Mouse (Mus musculus) CH12.LX (cell line): Measurements from ENCODE around the gene Il1b. TPM values are rescaled to one million over a fixed set of nuclear protein-coding genes. Genes with fewer than 3 reads are reported as not detected.

Source experiments
- DNase-seq: peaks from one replicate; pipeline ENCODE4 v3.0.0-alpha.2; 2013; ENCODE audit errors: extremely low read depth
- H3K27ac ChIP-seq: 2 replicates; pipeline ENCODE4 v1.5.1; 2012; ENCODE audit warnings: low read depth, mild to moderate bottlenecking, control low read depth, moderate library complexity; ENCODE audit not compliant: insufficient read depth
- H3K27me3 ChIP-seq: replicated peaks from 2 replicates; pipeline ENCODE3; 2012; ENCODE audit warnings: inconsistent platforms
- H3K36me3 ChIP-seq, 2 experiments: replicated peaks in 1 of 2; 2 replicates each; pipeline versions ENCODE3 to v1.6.1; 2012; ENCODE audit warnings: inconsistent platforms in 1 of 2, low read length in 1 of 2, mild to moderate bottlenecking in 1 of 2, mixed read lengths in 1 of 2, moderate library complexity in 1 of 2; ENCODE audit not compliant: control insufficient read depth in 1 of 2, insufficient read depth in 1 of 2
- H3K4me1 ChIP-seq, 2 experiments: 2 replicates each; pipeline ENCODE4 v1.6.1; 2012; ENCODE audit warnings: inconsistent platforms in 1 of 2, moderate library complexity in 1 of 2; ENCODE audit not compliant: insufficient read depth in 2 of 2, control insufficient read depth in 1 of 2
- H3K4me2 ChIP-seq: 2 replicates; pipeline ENCODE4 v1.6.1; 2012; ENCODE audit warnings: low read depth, mild to moderate bottlenecking, control low read depth; ENCODE audit not compliant: poor library complexity, insufficient read depth, severe bottlenecking
- H3K4me3 ChIP-seq, 3 experiments: fragments of 150-350 bp in 1 of 3; sonication (generic) in 1 of 3; replicated peaks in 1 of 3; 2 replicates each; pipeline versions ENCODE3 to v1.5.1; 2011 to 2012; ENCODE audit warnings: low read depth in 2 of 3, low read length in 2 of 3, mild to moderate bottlenecking in 2 of 3, moderate library complexity in 2 of 3, control low read depth in 1 of 3, improper control_type of control experiment in 1 of 3, inconsistent platforms in 1 of 3, mixed read lengths in 1 of 3; ENCODE audit not compliant: poor library complexity in 1 of 3
- H3K79me2 ChIP-seq: replicated peaks from 2 replicates; pipeline ENCODE4 v1.6.1; 2012; ENCODE audit warnings: mild to moderate bottlenecking, moderate library complexity; ENCODE audit not compliant: control insufficient read depth, poor library complexity, insufficient read depth, severe bottlenecking; ENCODE audit errors: extremely low read depth
- H3K9ac ChIP-seq: 2 replicates; pipeline ENCODE4 v1.6.1; 2012; ENCODE audit warnings: low read depth, mild to moderate bottlenecking, control low read depth, moderate library complexity; ENCODE audit not compliant: insufficient read depth
- H3K9me3 ChIP-seq: replicated peaks from 2 replicates; pipeline ENCODE3; 2012; ENCODE audit warnings: low read length, inconsistent platforms, mixed read lengths
- BHLHE40 ChIP-seq: IDR thresholded peaks from 2 replicates; pipeline ENCODE4 v1.6.1; 2011; ENCODE audit warnings: mild to moderate bottlenecking, low read depth, low read length, improper control_type of control experiment
- CHD1 ChIP-seq: IDR thresholded peaks from 2 replicates; pipeline ENCODE4 v1.6.1; 2012; ENCODE audit warnings: low read depth, low read length, improper control_type of control experiment, inconsistent platforms
- CHD2 ChIP-seq: IDR thresholded peaks from 2 replicates; pipeline ENCODE4 v1.6.1; 2011; ENCODE audit warnings: low read length, improper control_type of control experiment
- CTCF ChIP-seq, 2 experiments: IDR thresholded peaks in 1 of 2; conservative IDR thresholded peaks in 1 of 2; 2 replicates each; pipeline ENCODE4 v1.5.1; 2011 to 2012; ENCODE audit warnings: low read depth in 2 of 2, low read length in 2 of 2, improper control_type of control experiment in 1 of 2, inconsistent platforms in 1 of 2, mild to moderate bottlenecking in 1 of 2, moderate library complexity in 1 of 2
- ELF1 ChIP-seq: IDR thresholded peaks from 2 replicates; pipeline ENCODE4 v1.6.1; 2014; ENCODE audit warnings: low read depth, mild to moderate bottlenecking, inconsistent platforms, low read length, improper control_type of control experiment
- HCFC1 ChIP-seq: IDR thresholded peaks from 2 replicates; pipeline ENCODE4 v1.6.1; 2012; ENCODE audit warnings: low read depth, mild to moderate bottlenecking, inconsistent platforms, low read length, improper control_type of control experiment
- IRF4 ChIP-seq: IDR thresholded peaks from 2 replicates; pipeline ENCODE4 v1.6.1; 2014; ENCODE audit warnings: low read depth, mild to moderate bottlenecking, inconsistent platforms, low read length, improper control_type of control experiment
- MAX ChIP-seq: IDR thresholded peaks from 2 replicates; pipeline ENCODE4 v1.6.1; 2011; ENCODE audit warnings: low read length, improper control_type of control experiment
- MEF2A ChIP-seq: IDR thresholded peaks from 2 replicates; pipeline ENCODE4 v1.6.1; 2014; ENCODE audit warnings: low read depth, mild to moderate bottlenecking, inconsistent platforms, low read length, improper control_type of control experiment, borderline replicate concordance
- PAX5 ChIP-seq: IDR thresholded peaks from 2 replicates; pipeline ENCODE4 v1.6.1; 2012; ENCODE audit warnings: low read length, inconsistent platforms, mixed read lengths
- RAD21 ChIP-seq: IDR thresholded peaks from 2 replicates; pipeline ENCODE4 v1.6.1; 2011; ENCODE audit warnings: low read depth, mild to moderate bottlenecking, low read length, improper control_type of control experiment, moderate library complexity
- RCOR1 ChIP-seq: conservative IDR thresholded peaks from 2 replicates; pipeline ENCODE4 v1.6.1; 2012; ENCODE audit warnings: low read depth, mild to moderate bottlenecking, inconsistent platforms, low read length, improper control_type of control experiment
- SMC3 ChIP-seq: IDR thresholded peaks from 2 replicates; pipeline ENCODE4 v1.6.1; 2011; ENCODE audit warnings: low read depth, low read length, improper control_type of control experiment
- ZC3H11A ChIP-seq: IDR thresholded peaks from 2 replicates; pipeline ENCODE4 v1.6.1; 2012; ENCODE audit warnings: low read depth, mild to moderate bottlenecking, inconsistent platforms, low read length, improper control_type of control experiment
- ZKSCAN1 ChIP-seq: IDR thresholded peaks from 2 replicates; pipeline ENCODE4 v1.6.1; 2012; ENCODE audit warnings: low read depth, inconsistent platforms, low read length, improper control_type of control experiment, borderline replicate concordance
- dilution Hi-C: fragments of 300-500 bp; cut with MboI; formaldehyde crosslinking; loops from 2 replicates; pipeline ENCODE4 v1.14.3; 2020; ENCODE audit warnings: low sequenced_read_pairs; ENCODE audit not compliant: extremely low pct_unique_long_range_greater_than_20kb, extremely low pct_ligation_motif_present
- in situ Hi-C: fragments of 300-500 bp; cut with MboI; formaldehyde crosslinking; loops from 3 replicates; pipeline ENCODE4 v1.14.3; 2019; ENCODE audit warnings: low sequenced_read_pairs, low pct_ligation_motif_present, low pct_unique_long_range_greater_than_20kb, mixed read lengths
- polyA plus RNA-seq: library from polyadenylated mRNA; unstranded; fragments of >175 nt; gene quantifications from 2 replicates; pipeline ENCODE4 v1.2.1, GENCODE M21; 2012; ENCODE audit warnings: low read depth; ENCODE audit not compliant: insufficient read length
- total RNA-seq, 2 experiments: library from RNA; depleted of rRNA; stranded (reverse); fragments of 300-350 nt in 1 of 2; fragments of >200 nt in 1 of 2; gene quantifications; 2 replicates each; pipeline ENCODE4 v1.2.3; 2012 to 2014

Gene Il1b
- total and polyA plus RNA-seq, 3 experiments = 0.23 to 0.44 TPM; not detected in 1

- Histone ChIP-seq H3K36me3 (peaks cover 0 to 1% of the 10 kb centered on the region in 2 experiments), H3K9ac (no peak overlapping the region), H3K27me3 (no peaks in the 10 kb centered on the region), H3K4me3 (no peak overlapping the region), H3K4me2 (no peak overlapping the region), H3K27ac (no peak overlapping the region), H3K4me1 (peaks cover 0 to 7% of the 10 kb centered on the region in 2 experiments; a peak in 1 of 4 replicates)
- dilution Hi-C loops (no loop called here), in situ Hi-C loops (no loop called here)
- peak; percentile 48 for DNase-seq
- TF ChIP-seq CTCF (conservative IDR thresholded peaks at IDR 0.05 in 1 of 2, IDR thresholded peaks at IDR 0.05 in 1 of 2; ENCODE audit: low read depth in 2 of 2, low read length in 2 of 2) = peak; percentile 34 to 77; a peak in 3 of 4 replicates
- no peak for TF ChIP-seq MAX
- peak; percentile 88 for TF ChIP-seq SMC3
- TF ChIP-seq ZC3H11A = 0 out of 2 replicates have a peak, but pooled peaks have one; percentile 2
- no peak for TF ChIP-seq PAX5
- no peak for TF ChIP-seq ELF1
- peak; percentile 60 for TF ChIP-seq RAD21
- TF ChIP-seq ZKSCAN1 = peak; percentile 72
- TF ChIP-seq, all 38 proteins: peak for 5
- Histone ChIP-seq H3K9me3 (no peaks in the 10 kb centered on the region), H3K79me2 (no peaks in the 10 kb centered on the region)
These were observed 22.6 kb upstream of the Il1b start for GRCm38 (mm10) chr2:129393524-129393923.

- peaks cover 5 to 17% of the 10 kb centered on the region in 2 experiments for H3K4me1 ChIP-seq
- no peak overlapping the region for H3K4me2 ChIP-seq
- no peaks in the 10 kb centered on the region for H3K27me3 ChIP-seq
- no peak for TF ChIP-seq IRF4
- no peak for TF ChIP-seq MEF2A
- no peak for TF ChIP-seq CHD2
- no peak for TF ChIP-seq HCFC1
- TF ChIP-seq MAX = no peak
- TF ChIP-seq RCOR1 = no peak
- no peak for TF ChIP-seq BHLHE40
- no peak for TF ChIP-seq CHD1
- TF ChIP-seq, all 38 proteins: peak for 0
- H3K4me3 ChIP-seq = no peak overlapping the region
- no peak for DNase-seq
- H3K27ac ChIP-seq = no peak overlapping the region
- no peaks in the 10 kb centered on the region for H3K36me3 ChIP-seq
- no peak overlapping the region for H3K9ac ChIP-seq
- no peaks in the 10 kb centered on the region for H3K79me2 ChIP-seq
- in situ Hi-C loops = no loop called here
- H3K9me3 ChIP-seq = no peaks in the 10 kb centered on the region
- dilution Hi-C loops = no loop called here
These were observed 19.2 kb upstream of the Il1b start for GRCm38 (mm10) chr2:129390161-129390560.

GRCm38 (mm10) chr2:129389323-129389722, 18.4 kb upstream of the Il1b start:
- in situ Hi-C loops (loop anchor here (5.0 kb wide), 1 partner anchor 77 kb away; no protein-coding TSS in a partner anchor), dilution Hi-C loops (no loop called here)
- Histone ChIP-seq H3K4me2 (no peak overlapping the region), H3K4me3 (no peak overlapping the region), H3K79me2 (no peaks in the 10 kb centered on the region), H3K9me3 (no peaks in the 10 kb centered on the region), H3K9ac (no peak overlapping the region), H3K27me3 (no peaks in the 10 kb centered on the region), H3K4me1 (peaks cover 13 to 25% of the 10 kb centered on the region in 2 experiments), H3K27ac (no peak overlapping the region), H3K36me3 (no peaks in the 10 kb centered on the region)
- TF ChIP-seq ZC3H11A = no peak
- DNase-seq = no peak
